Mouse (Mus musculus) CH12.LX (cell line): ENCODE measurements around the gene Tex44.

ENCODE experiments used
- CTCF ChIP-seq, 2 experiments: IDR thresholded peaks in 1 of 2; conservative IDR thresholded peaks in 1 of 2; 2 replicates each; pipeline ENCODE4 v1.5.1; 2011 to 2012; ENCODE audit warnings: low read depth in 2 of 2, low read length in 2 of 2, improper control_type of control experiment in 1 of 2, inconsistent platforms in 1 of 2, mild to moderate bottlenecking in 1 of 2, moderate library complexity in 1 of 2
- POLR2A ChIP-seq: IDR thresholded peaks from 2 replicates; pipeline ENCODE4 v1.6.1; 2011; ENCODE audit warnings: low read depth, mild to moderate bottlenecking, improper control_type of control experiment, low read length

- TF ChIP-seq POLR2A = no peak
- TF ChIP-seq CTCF (conservative IDR thresholded peaks at IDR 0.05 in 1 of 2, IDR thresholded peaks at IDR 0.05 in 1 of 2; ENCODE audit: low read depth in 2 of 2, low read length in 2 of 2) = no peak
Observed at GRCm38 (mm10) chr1:86415144-86415543, 11.0 kb upstream of the Tex44 start.
